Mouse (Mus musculus) c-Kit-positive CD71-positive TER-119-positive erythroid progenitor cells, embryonic 14.5 days (primary cell): ENCODE results near the gene Pgap2.
A peak's percentile ranks its signal among the peaks of the same experiment; 100 is the strongest.
"Not testable (repeated sequence)": the region's sequence is repeated elsewhere in the genome, so short reads cannot be mapped to it uniquely, and the experiment has no call there.

Source experiments
- DNase-seq: peaks from one replicate; pipeline ENCODE4 v3.0.0-alpha.2; 2013; ENCODE audit warnings: low spot score

Pgap2 gene

DNA sequence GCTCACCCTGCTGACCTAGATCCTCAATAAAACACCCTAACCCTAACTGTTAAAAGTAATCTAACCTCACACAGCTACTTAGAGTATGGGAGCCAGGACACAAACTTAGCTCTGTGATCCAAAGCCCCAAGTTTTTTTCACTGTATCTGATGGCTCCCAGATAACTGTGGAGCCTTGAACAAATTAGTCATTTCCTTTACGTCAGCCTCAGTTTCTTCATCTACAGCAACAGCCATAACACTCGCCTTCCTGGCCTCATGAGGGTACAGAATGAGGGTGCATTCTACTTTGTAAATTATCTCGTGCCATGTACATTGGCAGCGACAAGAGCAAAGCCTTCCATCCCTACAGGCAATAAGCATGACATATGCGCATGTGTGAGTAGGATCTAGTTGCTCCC lies 32.4 kb downstream of the Pgap2 start:
- no peak for DNase-seq

DNA sequence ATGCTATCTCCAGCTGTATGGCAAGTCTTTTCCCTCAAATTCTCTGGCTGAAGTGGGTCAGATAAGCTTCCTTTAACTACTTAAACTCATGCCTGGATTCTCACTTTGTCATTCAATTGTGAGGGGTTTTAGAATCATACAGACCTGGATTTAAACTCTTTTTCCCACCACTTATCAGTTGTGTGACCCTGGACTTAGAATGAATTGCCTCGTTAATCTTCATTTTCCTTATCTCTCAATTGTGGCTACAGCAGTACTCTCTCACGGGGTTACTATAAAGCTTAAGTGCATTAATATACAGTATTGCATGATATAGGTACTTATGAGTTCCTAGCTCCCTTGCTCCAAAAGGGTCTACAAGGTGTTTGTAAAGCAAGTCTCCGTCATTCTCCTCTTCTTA lies 32.9 kb downstream of the Pgap2 start:
- no peak for DNase-seq

DNA sequence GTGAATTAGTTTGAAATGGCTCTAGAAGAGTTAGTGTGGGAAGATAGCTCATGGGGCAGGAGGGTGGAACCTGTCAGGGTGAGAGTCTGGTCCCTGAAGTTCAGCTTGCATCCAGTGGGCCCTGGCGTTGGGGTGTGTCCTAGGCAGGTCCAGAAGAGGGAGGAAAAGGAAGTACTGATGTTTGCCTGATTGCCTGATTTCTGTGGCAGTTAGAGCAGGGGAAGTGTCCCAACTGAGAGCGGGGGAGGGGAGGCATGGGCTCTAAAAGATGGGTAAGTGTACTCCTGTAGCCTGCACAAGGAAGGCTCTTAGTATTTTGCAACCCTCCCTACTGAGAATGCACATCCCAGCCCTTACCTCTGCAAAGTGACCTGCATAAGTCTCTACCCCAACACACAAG lies 33.9 kb downstream of the Pgap2 start:
- no peak for DNase-seq

DNA sequence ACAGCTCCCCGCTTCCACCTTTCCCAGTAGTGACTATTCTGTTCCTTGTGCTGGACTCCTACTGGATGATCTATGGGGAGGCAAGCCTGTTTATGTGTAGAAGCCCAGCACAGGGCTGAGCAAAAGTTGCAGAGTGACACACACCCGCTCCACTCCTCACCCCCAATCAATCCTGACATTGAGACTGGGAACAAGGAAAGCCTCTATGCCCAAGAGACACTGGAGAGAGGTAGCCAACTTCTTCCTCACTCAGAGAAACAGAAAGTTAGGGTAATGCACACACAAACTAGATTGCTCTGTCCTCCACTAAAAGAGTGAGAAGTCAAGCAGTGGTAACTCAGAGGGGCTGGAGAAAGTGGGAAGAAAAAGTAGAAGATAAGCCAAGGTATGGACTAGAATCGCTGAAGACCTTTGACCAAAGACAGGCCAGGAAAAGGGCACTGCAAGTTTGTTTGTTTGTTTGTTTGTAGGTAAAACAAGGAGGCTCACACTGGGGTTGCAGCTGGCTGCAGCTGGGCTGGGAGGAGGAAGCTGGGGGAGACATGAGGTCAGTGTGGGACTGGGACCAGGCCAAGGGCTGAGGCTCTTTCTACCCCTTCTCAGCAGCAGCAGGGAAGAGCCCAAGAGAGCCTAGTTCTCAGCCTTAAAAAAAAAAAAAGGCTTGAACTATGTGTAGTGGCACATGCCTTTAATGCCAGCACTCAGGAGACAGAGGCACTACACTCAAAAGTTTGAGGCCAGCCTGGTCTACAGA lies 35.0 kb downstream of the Pgap2 start:
- no peak for DNase-seq

DNA sequence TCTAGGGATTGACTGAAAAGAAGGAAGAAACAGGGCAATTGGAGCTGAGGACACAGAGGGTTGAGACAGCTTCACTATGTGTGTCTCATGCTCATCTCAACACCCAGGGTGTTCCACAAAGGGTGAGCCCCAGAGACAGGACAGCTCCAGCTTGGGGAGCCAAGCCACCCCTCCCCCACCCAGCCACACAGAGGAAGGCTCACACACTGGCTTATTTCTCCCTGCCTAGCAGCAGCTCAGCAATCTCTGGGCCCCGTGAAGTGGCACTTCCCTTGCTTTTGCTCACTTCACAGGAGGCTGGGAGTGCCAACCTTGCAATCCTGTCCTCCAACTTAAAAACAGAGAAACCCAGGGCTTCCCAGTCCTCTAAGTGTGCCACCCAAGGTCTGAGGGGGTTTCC lies 35.8 kb downstream of the Pgap2 start:
- DNase-seq = no peak

DNA sequence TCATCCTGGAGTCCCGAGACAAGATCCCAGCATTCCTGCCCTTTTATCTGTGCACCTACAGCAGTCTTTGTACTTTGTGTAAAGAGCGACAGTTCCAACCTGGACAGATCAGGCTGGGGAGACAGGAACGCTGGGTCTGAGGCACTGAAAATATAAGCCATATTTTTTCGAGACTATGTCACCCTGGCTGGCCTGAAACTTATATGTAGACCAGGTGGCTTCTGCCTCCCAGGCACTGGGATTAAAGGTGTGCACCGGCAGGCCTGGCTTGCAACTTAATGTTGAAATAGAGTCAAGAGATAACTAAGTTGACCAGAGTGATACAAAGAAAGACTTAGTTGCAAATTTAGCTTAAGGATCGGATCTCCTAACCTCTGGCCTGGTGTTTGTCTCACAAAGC lies 36.3 kb downstream of the Pgap2 start:
- no peak for DNase-seq

DNA sequence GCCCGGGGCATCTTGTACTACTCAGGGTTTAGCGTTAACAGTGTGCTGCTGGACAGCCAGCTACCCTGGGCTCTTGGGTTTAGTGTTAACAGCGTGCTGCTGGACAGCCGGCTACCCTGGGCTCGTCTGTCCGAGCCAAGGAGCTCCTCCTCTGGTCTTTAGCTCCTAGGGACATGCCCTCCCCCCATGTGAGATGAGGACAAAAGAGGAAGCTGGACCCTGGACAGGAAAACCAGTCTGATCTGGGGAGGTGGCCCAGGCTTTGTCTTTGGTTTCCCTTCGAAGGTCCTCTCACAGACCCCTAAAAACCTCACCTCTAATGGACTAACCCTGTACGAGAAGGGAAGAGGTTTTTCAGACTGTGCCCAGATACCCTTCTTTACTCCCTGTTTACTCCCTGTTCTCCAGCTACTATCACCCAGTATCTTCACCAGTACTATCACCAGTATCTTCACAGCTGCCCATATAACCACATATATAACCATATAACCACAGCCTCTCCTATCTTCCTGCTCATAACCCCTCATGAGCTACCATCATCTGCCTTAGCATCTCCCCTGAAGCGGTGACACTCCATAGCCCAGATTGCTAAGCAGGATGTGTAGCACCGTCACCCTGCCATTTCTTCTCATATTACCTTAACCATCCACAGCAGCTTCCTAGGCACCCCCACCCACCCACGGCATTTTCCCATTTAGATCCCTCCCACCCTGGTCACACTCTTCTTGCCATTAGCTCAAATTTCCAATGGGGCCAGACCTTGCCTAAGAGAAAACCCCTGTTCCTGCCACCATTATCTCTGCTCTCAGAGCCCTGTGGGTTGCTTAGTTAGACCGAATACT lies 37.2 kb downstream of the Pgap2 start:
- DNase-seq = no peak

DNA sequence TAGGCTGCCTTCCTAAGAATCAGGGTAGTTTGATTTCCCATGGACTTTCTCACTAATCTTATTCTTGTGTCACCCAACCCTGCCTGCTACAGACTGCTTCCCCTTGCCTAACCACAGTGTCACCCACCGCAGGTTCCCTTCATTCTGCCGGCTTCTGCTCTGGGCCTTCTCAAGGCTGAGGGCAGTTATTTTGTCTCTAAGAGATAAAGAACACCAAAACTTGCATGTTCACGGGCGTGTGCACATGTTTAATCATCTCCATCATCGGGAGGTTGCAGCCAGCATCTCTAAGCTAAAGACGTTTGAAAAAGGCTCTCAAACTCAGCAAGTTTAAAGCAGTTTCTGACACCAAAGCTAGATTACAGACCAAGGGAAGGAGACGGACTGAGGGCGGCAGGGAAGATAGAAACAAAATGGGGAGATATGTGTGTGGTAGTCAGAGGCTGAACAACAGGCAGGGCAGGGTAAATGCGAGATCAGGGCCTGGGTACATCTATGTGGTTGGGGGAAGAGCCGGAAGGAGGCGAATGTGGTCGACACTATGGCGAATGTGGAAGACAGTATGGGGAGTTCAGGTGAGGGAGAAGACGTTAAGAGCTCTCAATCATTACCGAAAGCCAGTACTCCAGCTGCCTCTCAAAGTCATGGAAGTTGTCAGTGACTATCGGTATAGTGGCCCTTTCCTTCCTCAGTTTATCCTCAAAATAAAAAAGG lies 38.8 kb downstream of the Pgap2 start:
- DNase-seq = peak; percentile 33

DNA sequence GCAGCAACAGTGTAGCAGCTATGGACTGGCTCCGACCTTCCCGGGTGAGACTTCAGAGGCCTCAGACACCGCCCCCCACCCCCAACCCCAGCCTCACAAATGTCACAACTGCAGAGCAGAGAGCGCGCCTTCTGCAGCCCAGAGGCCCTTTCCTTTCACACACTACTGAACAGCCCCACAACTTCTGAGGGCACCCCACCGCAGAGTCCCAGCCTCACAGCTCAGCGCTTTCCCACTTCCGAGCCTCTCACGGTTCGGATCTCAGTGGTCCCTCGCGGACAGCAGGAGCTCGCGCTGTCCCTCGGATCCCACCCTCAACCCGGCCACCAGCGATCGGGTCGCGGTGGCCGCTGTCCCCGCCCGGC lies 39.5 kb downstream of the Pgap2 start:
- no peak for DNase-seq

DNA sequence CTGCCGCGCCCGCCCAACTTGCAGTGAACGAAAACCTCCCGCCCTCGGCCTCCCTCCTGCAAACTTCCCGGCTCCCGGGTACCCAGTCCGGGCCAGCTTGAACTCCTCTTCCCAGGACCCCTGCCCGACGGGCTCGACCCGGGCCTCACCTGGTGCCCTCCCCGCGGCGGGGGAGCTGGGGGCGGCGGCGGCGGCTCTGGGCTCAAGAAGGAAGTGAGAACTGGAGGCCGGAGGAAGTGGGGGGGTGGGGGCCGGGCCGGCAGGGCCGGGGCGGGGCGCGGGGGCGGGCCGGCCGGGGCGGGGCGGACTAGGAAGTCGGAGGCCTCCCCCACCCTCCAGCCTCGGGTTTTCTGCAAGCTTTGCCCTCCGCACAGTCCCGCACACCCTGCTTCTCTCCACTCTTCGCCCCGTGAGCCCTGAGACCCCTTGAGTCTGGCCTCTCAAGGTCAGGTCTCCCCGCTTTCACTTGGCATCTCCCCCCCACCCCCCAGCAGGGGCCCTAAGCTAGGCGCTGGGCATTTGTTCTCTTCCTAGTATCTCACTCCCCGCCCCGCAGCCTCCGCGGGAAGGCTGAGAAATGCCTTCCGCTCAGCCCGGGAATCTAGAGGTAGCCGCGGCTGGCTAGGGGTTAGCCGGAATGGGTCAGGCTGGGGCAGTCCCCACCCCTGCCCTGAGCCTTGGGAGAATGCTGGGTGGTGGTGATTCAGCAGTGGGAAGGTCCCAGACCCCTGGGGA lies 40.1 kb downstream of the Pgap2 start:
- peak; percentile 69 for DNase-seq

DNA sequence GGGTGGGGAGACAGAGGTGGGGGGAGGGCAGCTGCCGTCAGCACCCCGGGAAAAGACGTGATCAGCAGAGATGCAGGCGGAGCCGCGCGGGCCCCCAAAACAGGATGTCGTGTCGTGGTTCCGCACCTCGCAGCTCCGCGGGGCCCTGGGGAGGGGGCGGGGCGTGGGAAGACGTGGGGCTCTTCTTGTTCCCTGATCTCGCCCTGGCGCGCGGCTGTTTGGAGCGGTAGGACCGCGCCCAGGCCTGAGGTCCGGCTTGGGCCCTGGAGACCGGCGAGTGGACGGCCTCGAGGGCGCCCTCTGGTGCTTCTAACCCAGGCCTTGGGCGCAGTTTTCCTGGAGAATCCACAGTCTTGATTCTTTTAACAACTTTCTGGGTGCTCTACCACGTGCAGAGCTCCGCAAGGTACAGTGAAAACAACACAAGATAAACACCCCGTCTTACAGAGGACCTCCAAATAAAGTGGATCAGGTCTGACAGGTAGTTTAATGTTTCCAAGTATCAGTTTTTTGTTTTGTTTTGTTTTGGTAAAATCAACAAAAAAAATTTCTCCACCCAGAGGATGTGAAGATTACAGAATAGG lies 40.7 kb downstream of the Pgap2 start:
- DNase-seq = peak; percentile 84

DNA sequence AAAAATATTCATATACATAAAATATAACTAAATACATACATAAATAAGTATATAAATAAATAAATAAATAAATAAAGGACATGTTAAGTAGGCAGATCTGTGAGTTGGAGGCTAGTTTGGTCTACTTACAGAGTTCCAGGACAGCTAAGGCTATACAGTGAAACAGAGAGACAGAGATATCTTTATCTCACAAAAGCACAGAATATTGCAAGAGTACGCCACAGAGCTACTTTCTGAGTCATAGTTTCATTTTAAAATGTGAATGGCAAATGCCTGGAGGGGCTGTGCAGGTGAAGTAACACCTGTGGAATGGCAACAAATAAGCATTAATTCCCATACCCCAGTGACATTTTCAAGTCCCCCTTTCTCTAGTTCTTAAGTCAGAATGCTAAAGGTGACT lies 43.6 kb downstream of the Pgap2 start:
- DNase-seq = peak; percentile 43

DNA sequence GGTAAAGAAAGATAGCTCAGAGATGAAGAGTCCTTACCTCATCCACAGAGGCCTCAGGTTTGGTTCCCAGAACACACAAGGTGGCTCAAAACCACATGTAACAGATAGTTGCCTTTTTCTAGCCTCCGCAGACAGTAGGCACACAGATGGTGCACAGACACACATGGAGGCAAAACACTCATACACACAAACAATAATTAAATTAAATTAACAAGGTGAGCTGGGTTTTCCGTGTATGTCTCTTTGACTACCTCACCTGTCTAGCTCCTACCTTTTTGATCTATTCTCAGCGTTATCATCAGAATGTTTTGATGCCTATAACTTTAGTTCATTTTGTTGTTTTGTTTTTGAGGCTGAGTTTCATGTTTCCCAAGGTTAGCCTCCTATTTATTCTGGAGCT lies 45.9 kb downstream of the Pgap2 start, which contains the start of gene Rhog:
Gene Rhog, minus strand, starts transcription at position 101 of the 400 bp plus-strand sequence.
- DNase-seq = no peak

DNA sequence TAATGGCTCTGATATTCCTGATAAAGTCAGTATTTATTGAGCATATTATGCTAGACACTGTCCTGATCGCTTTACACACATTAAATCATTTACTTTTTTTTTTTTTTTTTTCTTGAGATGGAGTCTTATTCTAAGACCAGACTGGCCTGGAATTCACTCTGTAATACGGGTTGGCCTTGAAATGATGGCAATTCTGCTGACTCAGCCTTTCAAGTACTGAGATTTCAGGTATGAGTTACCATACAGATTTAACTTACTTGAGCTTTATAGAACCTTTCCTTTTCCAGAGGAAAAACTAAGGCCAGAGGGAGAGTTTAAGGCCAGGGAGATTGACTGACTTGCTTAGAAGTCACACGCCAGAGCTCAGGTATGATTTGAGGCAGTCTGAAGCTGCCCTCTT lies 46.6 kb downstream of the Pgap2 start:
- DNase-seq = no peak

DNA sequence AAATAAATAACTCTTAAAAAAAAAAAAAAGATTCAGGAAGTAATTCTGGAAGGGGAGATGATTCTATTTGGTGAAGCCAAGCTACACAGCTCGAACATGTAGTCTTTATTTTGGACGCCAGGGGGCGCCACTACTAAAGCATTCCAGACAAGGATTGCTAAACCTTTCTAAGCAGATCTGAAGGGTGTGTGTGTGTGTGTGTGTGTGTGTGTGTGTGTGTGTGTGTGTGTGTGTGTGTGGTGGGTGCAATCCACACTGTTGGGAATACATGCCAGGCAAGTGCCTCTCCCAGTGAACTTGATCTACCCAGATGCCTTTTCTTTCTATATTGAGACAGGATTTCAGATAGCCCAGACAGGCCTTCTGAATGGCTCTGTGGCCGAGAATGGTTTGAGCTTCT lies 48.2 kb downstream of the Pgap2 start:
- DNase-seq = peak; percentile 75

DNA sequence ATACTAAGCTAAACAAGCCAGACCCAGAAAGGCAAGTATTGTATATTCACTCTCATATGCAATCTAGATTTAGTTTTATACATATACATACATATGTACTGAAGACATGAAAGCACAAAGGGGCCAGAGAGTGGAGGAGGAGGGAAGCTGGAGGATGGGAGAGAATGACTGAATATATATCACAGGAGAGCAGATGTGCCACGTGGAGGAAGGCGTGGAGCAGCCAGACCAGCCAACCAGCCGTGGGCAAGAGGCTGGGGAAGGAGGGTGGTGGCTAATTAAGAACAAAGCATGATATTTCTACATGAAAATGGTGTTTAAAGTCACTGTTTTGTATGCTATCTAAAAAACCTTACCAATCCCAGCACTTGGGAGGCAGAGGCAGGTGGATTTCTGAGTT lies 48.7 kb downstream of the Pgap2 start:
- no peak for DNase-seq

DNA sequence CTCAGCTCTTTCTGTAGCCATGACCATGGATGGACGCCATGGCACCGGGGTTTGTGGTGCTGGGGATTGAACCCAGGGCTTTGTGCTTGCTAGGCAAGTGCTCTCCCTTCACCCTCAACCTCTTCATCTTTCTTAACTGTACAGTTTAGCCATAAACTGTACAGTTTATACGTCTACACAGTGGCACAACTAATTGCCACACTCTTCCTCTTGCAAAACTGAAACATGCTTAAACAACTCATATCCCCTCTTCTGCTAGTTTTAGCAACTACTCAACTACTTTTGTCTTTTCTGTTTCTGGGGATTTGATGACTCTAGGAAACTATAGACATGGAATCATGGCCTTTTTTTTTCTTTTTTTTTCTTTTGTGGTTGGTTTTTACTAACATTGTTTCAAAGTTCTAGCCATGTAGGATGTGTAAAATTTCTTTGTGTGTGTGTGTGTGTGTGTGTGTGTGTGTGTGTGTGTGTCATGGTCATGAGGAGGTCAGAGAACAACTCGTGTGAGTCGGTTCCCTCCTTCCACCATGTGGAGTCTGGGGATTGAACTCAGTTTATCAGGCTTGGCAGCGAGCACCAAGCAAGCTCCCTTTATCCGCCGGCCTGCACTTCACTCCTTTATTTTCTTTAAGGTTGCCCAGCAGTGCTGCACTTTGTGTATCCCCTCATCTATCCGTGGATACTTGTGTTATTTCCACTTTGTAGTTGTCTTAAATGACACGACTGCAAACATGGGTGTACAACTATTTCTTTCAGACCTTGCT lies 49.9 kb downstream of the Pgap2 start:
- no peak for DNase-seq

DNA sequence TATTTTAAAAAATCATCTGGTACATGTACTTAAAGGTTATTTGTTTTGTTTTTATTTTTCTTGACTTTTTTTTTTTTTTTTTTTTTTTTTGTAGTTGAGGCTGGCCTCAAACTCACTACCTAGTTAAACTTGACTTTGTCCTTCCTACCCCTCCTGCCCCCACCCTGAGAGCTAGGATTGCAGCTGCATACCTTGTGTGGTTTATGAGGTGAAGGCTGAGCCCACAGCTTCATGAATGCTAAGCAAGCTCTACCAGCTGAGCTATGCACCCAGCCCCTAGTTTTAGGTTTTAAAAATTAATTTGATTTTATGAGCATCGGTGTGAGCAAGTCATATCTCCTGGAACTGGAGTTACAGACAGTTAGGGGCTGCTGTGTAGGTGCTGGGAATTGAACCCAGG lies 50.5 kb downstream of the Pgap2 start:
- DNase-seq = no peak

DNA sequence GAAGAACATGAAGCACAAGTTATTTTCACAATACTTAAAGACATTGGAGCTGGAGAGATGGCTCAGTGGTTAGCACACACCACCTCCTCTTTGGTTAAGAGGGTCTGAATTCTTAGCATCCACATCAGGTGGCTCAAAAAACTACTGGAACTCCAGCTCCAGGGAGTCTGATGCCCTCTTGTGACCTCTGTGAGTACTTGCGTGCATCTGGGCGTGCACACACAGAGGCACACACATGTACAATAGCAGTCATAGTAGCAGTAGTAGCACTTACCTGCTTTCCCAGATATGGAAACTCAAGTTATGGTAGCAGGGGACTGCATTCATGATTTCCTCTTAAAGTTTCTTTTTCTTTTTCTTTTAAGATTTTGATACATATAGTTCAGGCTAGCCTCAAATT lies 53.0 kb downstream of the Pgap2 start:
- DNase-seq = no peak

DNA sequence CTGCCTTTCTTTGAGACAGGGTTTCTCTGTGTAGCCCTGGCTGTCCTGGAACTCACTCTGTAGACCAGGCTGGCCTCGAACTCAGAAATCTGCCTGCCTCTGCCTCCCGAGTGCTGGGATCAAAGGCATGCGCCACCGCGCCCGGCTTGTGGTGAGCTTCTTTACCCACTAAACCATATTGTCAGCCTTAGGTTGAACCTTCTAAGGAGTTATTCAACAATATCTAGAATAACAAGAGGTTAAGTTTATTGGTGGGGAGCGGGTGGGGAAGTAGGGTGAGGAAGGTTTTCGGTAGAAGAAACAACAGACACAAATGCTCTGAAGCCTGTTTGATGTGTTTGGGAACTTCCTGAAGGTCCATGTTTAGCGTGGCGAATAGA lies 56.0 kb downstream of the Pgap2 start:
- not testable (repeated sequence) for DNase-seq

DNA sequence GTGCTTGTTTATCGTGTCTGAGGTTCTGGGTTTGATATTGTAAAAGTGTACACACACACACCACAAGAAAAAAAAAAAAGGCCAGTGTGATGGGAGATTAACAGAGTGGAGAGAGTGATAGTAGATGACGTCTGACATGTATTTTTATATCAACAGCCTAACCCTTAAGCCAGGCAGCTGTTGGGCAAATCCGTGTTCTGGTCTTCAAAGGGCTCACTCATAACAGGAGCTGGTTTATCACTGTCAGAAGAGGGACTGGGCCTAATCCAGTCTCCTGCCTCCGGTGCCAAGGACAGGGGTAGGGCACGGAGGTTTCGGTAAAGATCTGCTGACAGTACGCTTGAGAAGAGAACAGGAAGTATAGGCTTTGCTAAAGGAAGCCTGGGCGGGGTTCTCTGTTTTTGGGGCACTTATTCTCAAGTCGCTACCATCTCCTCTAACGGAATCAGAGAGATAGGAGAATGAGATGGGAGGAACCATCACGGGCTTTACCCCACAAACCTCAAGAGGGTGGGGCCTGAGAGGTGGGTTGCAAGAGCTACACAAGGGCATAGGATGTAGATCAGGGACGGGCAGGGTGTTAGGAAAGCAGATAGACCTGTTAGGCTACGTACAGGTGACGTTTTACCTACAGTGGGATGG lies 56.5 kb downstream of the Pgap2 start:
- peak; percentile 68 for DNase-seq
